Mouse (Mus musculus) brain, adult 2 months (tissue): ENCODE measurements around the gene Adamts3.

Source experiments
- DNase-seq: peaks from one replicate; pipeline ENCODE4 v3.0.0; 2011; ENCODE audit warnings: low read depth, low spot score

The Adamts3 gene

GRCm38 (mm10) chr5:89816610-89817009 lies 66.5 kb downstream of the Adamts3 start:
- no peak for DNase-seq

- DNase-seq: no peak
Observed at GRCm38 (mm10) chr5:89814552-89814951, 68.6 kb downstream of the Adamts3 start.

- peak; percentile 10 for DNase-seq
Observed at GRCm38 (mm10) chr5:89800181-89800816, 82.8 kb downstream of the Adamts3 start.

- no peak for DNase-seq
Observed at GRCm38 (mm10) chr5:89793706-89794105, 89.4 kb downstream of the Adamts3 start.

- DNase-seq: no peak
Observed at GRCm38 (mm10) chr5:89784635-89785034, 98.5 kb downstream of the Adamts3 start.

- no peak for DNase-seq
Observed at GRCm38 (mm10) chr5:89779823-89780222, 103.3 kb downstream of the Adamts3 start.

GRCm38 (mm10) chr5:89778610-89779009 lies 104.5 kb downstream of the Adamts3 start:
- DNase-seq: peak; percentile 29

GRCm38 (mm10) chr5:89777411-89777810 lies 105.7 kb downstream of the Adamts3 start:
- no peak for DNase-seq

- no peak for DNase-seq
Observed at GRCm38 (mm10) chr5:89770655-89771355, 112.3 kb downstream of the Adamts3 start.

- DNase-seq: peak; percentile 18
Observed at GRCm38 (mm10) chr5:89763189-89764187, 119.6 kb downstream of the Adamts3 start.

- peak; percentile 41 for DNase-seq
Observed at GRCm38 (mm10) chr5:89760368-89760767, 122.8 kb downstream of the Adamts3 start.

- no peak for DNase-seq
Observed at GRCm38 (mm10) chr5:89751836-89752235, 131.3 kb downstream of the Adamts3 start.

GRCm38 (mm10) chr5:89748185-89748884 lies 134.8 kb downstream of the Adamts3 start:
- DNase-seq: no peak

GRCm38 (mm10) chr5:89747149-89747659 lies 135.9 kb downstream of the Adamts3 start:
- no peak for DNase-seq

- no peak for DNase-seq
Observed at GRCm38 (mm10) chr5:89745112-89745511, 138.0 kb downstream of the Adamts3 start.

GRCm38 (mm10) chr5:89734759-89735158 lies 148.4 kb downstream of the Adamts3 start:
- peak; percentile 31 for DNase-seq

- no peak for DNase-seq
Observed at GRCm38 (mm10) chr5:89730411-89730810, 152.7 kb downstream of the Adamts3 start.

GRCm38 (mm10) chr5:89728117-89728516 lies 155.0 kb downstream of the Adamts3 start:
- DNase-seq: no peak

GRCm38 (mm10) chr5:89727497-89728057 lies 155.6 kb downstream of the Adamts3 start:
- DNase-seq: peak; percentile 69

GRCm38 (mm10) chr5:89714552-89714951 lies 168.6 kb downstream of the Adamts3 start:
- DNase-seq: peak; percentile 55
